Mouse (Mus musculus) ES-E14 (cell line): ENCODE measurements around the gene Vps26c. TPM values are rescaled to one million over a fixed set of nuclear protein-coding genes. Genes with fewer than 3 reads are reported as not detected.

Experiments
- DNase-seq: peaks from one replicate; pipeline ENCODE4 v3.0.0-alpha.2; 2013; ENCODE audit warnings: low read depth, low spot score
- H3K27ac ChIP-seq: 2 replicates; pipeline ENCODE4 v1.5.1; 2012; ENCODE audit warnings: low read depth, mild to moderate bottlenecking, low read length, moderate library complexity, mixed read lengths; ENCODE audit not compliant: poor library complexity, insufficient read depth, severe bottlenecking
- H3K36me3 ChIP-seq: 2 replicates; pipeline ENCODE4 v1.6.1; 2012; ENCODE audit warnings: mild to moderate bottlenecking, low read length, moderate library complexity, mixed read lengths; ENCODE audit not compliant: control insufficient read depth, poor library complexity, insufficient read depth, severe bottlenecking
- H3K4me1 ChIP-seq, 2 experiments: fragments of 150-350 bp in 1 of 2; sonication (generic) in 1 of 2; 2 replicates each; pipeline ENCODE4 v1.6.1; 2012; ENCODE audit warnings: low read length in 2 of 2, mild to moderate bottlenecking in 1 of 2, mixed read lengths in 1 of 2; ENCODE audit not compliant: control insufficient read depth in 2 of 2, insufficient read depth in 2 of 2, poor library complexity in 1 of 2
- H3K4me3 ChIP-seq, 2 experiments: fragments of 150-350 bp in 1 of 2; sonication (generic) in 1 of 2; 2 replicates each; pipeline ENCODE4 v1.5.1; 2012; ENCODE audit warnings: low read length in 2 of 2, low read depth in 1 of 2, mild to moderate bottlenecking in 1 of 2, mixed read lengths in 1 of 2; ENCODE audit not compliant: insufficient read depth in 1 of 2, poor library complexity in 1 of 2, severe bottlenecking in 1 of 2
- H3K9ac ChIP-seq: 2 replicates; pipeline ENCODE4 v1.6.1; 2012; ENCODE audit warnings: low read depth, mild to moderate bottlenecking, low read length, mixed read lengths; ENCODE audit not compliant: poor library complexity, insufficient read depth, severe bottlenecking
- H3K9me3 ChIP-seq: fragments of 150-350 bp; sonication (generic); 2 replicates; pipeline ENCODE4 v1.6.1; 2012; ENCODE audit warnings: low read depth, mild to moderate bottlenecking, low read length; ENCODE audit not compliant: control insufficient read depth, insufficient read depth
- CHD2 ChIP-seq: IDR thresholded peaks from 2 replicates; pipeline ENCODE4 v1.6.1; 2014; ENCODE audit warnings: mild to moderate bottlenecking, low read depth, low read length, inconsistent platforms
- HCFC1 ChIP-seq: IDR thresholded peaks from 2 replicates; pipeline ENCODE4 v1.6.1; 2012; ENCODE audit warnings: low read length, inconsistent platforms, borderline replicate concordance; ENCODE audit not compliant: insufficient read depth
- MAFK ChIP-seq: IDR thresholded peaks from 2 replicates; pipeline ENCODE4 v1.6.1; 2014; ENCODE audit warnings: mild to moderate bottlenecking, low read depth, low read length, inconsistent platforms; ENCODE audit not compliant: insufficient read depth
- ZC3H11A ChIP-seq: IDR thresholded peaks from 2 replicates; pipeline ENCODE4 v1.6.1; 2012; ENCODE audit warnings: low read depth, mild to moderate bottlenecking, inconsistent platforms, low read length, borderline replicate concordance
- ZNF384 ChIP-seq: IDR thresholded peaks from 2 replicates; pipeline ENCODE4 v1.6.1; 2012; ENCODE audit warnings: low read depth, low read length, inconsistent platforms
- in situ Hi-C, 2 experiments: fragments of 600-800 bp; cut with MboI; formaldehyde crosslinking; loops; one replicate each; pipeline ENCODE4 v1.15.1; 2025; ENCODE audit warnings: low sequenced_read_pairs in 2 of 2, inconsistent platforms in 1 of 2; ENCODE audit not compliant: unreplicated experiment in 2 of 2
- total RNA-seq: library from RNA; depleted of rRNA; stranded (reverse); fragments of 300-350 nt; gene quantifications from 2 replicates; pipeline ENCODE4 v1.2.3, GENCODE M21; 2012; rRNA removed

The Vps26c gene
- total RNA-seq = 25.3 and 28.7 TPM in 2 replicates

DNA sequence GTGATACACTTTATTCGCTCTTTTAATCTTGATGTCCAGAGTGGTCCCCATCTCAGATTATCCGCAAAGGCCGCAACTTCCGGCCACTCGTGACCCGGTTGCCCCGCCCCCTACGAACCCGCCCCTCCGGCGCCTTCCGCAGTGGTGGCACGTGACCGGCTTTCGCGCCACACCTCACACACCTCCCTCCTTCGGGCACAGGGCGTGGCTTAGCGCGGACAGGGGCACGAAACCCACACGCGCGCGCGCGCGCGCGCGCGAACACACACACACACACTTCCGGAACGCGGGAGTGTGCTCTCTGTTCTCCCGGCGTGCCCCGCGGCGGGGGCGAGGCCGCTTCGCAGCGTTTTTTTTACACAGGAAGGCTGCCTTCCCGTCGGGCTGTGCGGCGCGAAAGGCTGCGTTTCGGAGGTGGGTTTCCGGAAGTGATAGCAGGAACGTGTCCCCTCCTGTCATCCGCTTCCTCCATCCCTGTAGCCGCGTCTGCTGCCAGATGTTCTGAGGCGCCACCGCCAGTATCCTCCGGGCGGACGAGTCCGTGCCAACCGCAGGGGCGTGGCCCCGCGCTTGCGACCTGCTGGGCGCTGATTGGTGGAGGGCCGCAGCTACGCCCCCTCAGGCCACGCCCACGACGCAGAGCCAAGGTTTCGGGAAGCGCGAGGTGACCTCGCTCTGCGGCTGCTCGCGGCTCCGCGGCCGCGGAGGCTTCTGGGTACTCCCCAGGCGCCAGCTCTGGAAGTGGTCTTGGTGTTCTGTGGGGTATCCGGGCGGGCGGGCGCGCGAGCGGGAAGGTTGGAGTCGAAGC, at the start of gene Vps26c:
Gene Vps26c, minus strand, starts transcription at position 487 of the 808 bp plus-strand sequence.
- Histone ChIP-seq H3K9me3 (no peaks in the 10 kb centered on the region), H3K36me3 (no peaks in the 10 kb centered on the region), H3K9ac (peak within 1 kb of the TSS; percentile 92), H3K4me1 (peaks cover 0 to 4% of the 10 kb centered on the region in 2 experiments; a peak in 3 of 4 replicates), H3K4me3 (peak within 1 kb of the TSS; percentile 91 to 93), H3K27ac (peak within 1 kb of the TSS; percentile 93)
- TF ChIP-seq ZNF384 (peak; percentile 95), ZC3H11A (no peak), CHD2 (no peak), MAFK (no peak), HCFC1 (peak; percentile 75; the same call in 1 of the 2 replicates)
- in situ Hi-C loops = no loop called here
- peak; percentile 94 for DNase-seq

DNA sequence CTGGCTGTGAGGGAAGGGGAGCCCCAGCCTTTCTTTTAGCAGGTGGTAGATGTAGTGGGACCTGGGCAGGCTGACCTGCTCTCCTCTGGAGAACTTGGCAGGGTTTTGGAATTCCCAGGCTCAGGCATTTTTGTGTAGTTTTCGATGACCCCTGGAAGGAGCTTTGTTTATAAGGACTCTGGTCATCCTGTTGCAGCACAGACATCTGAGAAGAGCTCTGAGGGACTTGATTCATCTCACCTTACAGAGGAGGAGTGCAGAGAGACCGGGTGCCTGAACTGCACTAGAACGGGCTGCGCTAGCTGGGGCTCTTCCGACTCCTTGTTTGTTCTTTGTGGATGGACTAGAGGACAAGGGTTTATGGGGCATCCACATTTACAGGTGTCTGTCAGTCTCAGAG, 49.1 kb upstream of the Vps26c start:
- in situ Hi-C loops = no loop called here
- no peak for TF ChIP-seq ZNF384
- no peak for TF ChIP-seq MAFK
- TF ChIP-seq HCFC1 = no peak
- TF ChIP-seq CHD2 = no peak
- no peak for TF ChIP-seq ZC3H11A
- H3K4me1 ChIP-seq = peaks cover 4 to 25% of the 10 kb centered on the region in 2 experiments; a peak in 2 of 4 replicates
- no peak overlapping the region for H3K9ac ChIP-seq
- no peaks in the 10 kb centered on the region for H3K9me3 ChIP-seq
- H3K27ac ChIP-seq = no peak overlapping the region
- no peak overlapping the region for H3K4me3 ChIP-seq
- H3K36me3 ChIP-seq = no peaks in the 10 kb centered on the region; the same call in 1 of the 2 replicates
- DNase-seq = no peak

DNA sequence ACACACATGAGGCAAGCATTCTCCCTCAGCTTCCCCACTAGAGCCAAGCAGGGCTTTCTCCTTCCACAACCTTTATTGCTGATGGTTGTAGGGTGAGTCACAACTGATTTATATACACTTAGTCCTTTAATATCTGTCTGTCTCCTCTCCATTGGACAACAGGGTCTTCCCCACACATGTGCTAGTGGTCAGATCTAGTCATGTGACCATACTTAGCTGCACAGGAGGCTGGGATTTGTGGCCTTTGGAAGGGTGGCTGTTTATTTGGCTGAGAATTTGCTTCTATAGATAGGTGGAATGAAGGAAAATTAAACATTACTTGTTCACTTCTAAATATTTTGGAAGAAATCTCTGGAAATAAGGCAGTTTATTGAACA, 48.1 kb upstream of the Vps26c start:
- Histone ChIP-seq H3K27ac (no peak overlapping the region), H3K9me3 (no peaks in the 10 kb centered on the region), H3K4me1 (peaks cover 0 to 22% of the 10 kb centered on the region in 2 experiments; a peak in 2 of 4 replicates), H3K36me3 (no peaks in the 10 kb centered on the region; the same call in 1 of the 2 replicates), H3K4me3 (no peak overlapping the region), H3K9ac (no peak overlapping the region)
- no peak for DNase-seq
- TF ChIP-seq CHD2 (no peak), ZNF384 (no peak), ZC3H11A (no peak), HCFC1 (no peak), MAFK (no peak)
- in situ Hi-C loops = no loop called here

DNA sequence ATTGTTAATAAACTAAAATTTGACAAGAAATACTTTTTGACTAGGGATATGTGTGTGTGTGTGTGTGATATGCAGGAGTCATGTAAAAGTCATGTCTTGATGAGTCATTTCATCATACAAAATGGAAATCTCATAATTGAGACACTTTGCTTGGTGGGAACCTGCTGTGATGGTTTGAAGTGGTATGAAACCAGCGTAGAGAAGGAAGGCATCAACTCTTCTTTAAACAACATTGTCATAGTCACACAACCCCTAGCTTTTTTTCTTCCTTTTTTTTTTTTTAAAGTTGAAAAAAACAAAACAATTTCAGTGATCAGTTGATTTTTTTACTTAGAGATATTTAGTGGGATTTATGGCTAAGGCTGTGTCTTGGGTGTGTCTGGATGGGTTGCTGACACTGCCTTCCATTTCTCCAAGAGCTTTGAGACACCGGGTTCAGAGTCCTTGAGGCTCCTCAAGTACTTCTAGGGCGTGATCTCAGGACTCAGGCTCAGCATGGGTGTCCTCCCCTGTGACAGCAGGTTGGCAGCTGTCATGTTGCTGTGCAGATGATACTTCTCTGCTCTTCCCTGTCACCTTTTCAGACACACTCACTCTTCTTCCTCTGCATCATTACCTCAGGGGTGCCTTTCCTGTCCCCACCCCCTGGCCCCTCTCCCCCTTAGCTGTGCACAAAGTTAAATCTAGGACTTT, 47.5 kb upstream of the Vps26c start:
- Histone ChIP-seq H3K9ac (no peak overlapping the region), H3K36me3 (no peaks in the 10 kb centered on the region; the same call in 1 of the 2 replicates), H3K27ac (no peak overlapping the region), H3K9me3 (no peaks in the 10 kb centered on the region), H3K4me3 (no peak overlapping the region), H3K4me1 (peaks cover 0 to 18% of the 10 kb centered on the region in 2 experiments; a peak in 2 of 4 replicates)
- in situ Hi-C loops = no loop called here
- no peak for DNase-seq
- TF ChIP-seq ZNF384 (no peak), HCFC1 (no peak), ZC3H11A (no peak), MAFK (no peak), CHD2 (no peak)
